Mouse (Mus musculus) midbrain, embryonic 12.5 days (tissue): ENCODE results near the gene Asna1. TPM values are rescaled to one million over a fixed set of nuclear protein-coding genes. Genes with fewer than 3 reads are reported as not detected.

Experiments
- ATAC-seq: fragments of 200-750 bp; cut with Nextera tagmentation; 2 replicates; pipeline ENCODE4 v1.8.0; 2017; ENCODE audit warnings: low read depth, moderate TSS enrichment, moderate library complexity; ENCODE audit not compliant: low FRiP score
- H3K27ac ChIP-seq: fragments of 300-500 bp; sonication (generic); replicated peaks from 2 replicates; pipeline ENCODE4 v1.5.1; 2016; ENCODE audit warnings: mild to moderate bottlenecking
- H3K27me3 ChIP-seq: fragments of 300-500 bp; sonication (generic); 2 replicates; pipeline ENCODE4 v1.6.1; 2016; ENCODE audit warnings: mild to moderate bottlenecking
- H3K36me3 ChIP-seq: fragments of 300-500 bp; sonication (generic); 2 replicates; pipeline ENCODE4 v1.6.1; 2016
- H3K4me1 ChIP-seq: fragments of 300-500 bp; sonication (generic); 2 replicates; pipeline ENCODE4 v1.6.1; 2016
- H3K4me2 ChIP-seq: fragments of 300-500 bp; sonication (generic); replicated peaks from 2 replicates; pipeline ENCODE4 v1.6.1; 2016; ENCODE audit warnings: mild to moderate bottlenecking, moderate library complexity
- H3K4me3 ChIP-seq: fragments of 300-500 bp; sonication (generic); 2 replicates; pipeline ENCODE4 v1.5.1; 2016; ENCODE audit warnings: mild to moderate bottlenecking
- H3K9ac ChIP-seq: fragments of 300-500 bp; sonication (generic); replicated peaks from 2 replicates; pipeline ENCODE4 v1.6.1; 2016; ENCODE audit warnings: mild to moderate bottlenecking, moderate library complexity
- H3K9me3 ChIP-seq: fragments of 300-500 bp; sonication (generic); 2 replicates; pipeline ENCODE4 v1.6.1; 2016; ENCODE audit warnings: mild to moderate bottlenecking
- WGBS: fragments of 180-500 bp; shearing (Covaris S2); methylation state at CpG from one replicate; pipeline ENCODE4 v1.1.7; 2016; 5-methylcytosine and 5-hydroxymethylcytosine counted together
- polyA plus RNA-seq: library from polyadenylated mRNA; unstranded; fragments of >200 nt; fragmentation: Nextera tagmentation; extraction: Ambion mirVana; gene quantifications from 2 replicates; pipeline ENCODE4 v1.2.1, GENCODE M21; 2016

Gene Asna1
- polyA plus RNA-seq, 1 experiment from 2014 or later = 146 TPM

- no peak overlapping the region for H3K27ac ChIP-seq
These were observed 38.6 kb downstream of the Asna1 start for GRCm38 (mm10) chr8:84986379-84986945.

GRCm38 (mm10) chr8:84985684-84986378 lies 39.2 kb downstream of the Asna1 start:
- no peak overlapping the region; the same call in 1 of the 2 replicates for H3K27ac ChIP-seq
- WGBS = 0% methylated on average over 52 of the region's 53 CpGs
- no peak for ATAC-seq
- H3K4me3 ChIP-seq = peak overlapping the region; percentile 51
- H3K9ac ChIP-seq = peak overlapping the region; percentile 51
- H3K36me3 ChIP-seq = no peaks in the 10 kb centered on the region
- peaks cover 83% of the 10 kb centered on the region for H3K27me3 ChIP-seq
- H3K4me2 ChIP-seq = peak overlapping the region; percentile 93
- H3K4me1 ChIP-seq = peaks cover 37% of the 10 kb centered on the region
- no peaks in the 10 kb centered on the region for H3K9me3 ChIP-seq

More at GRCm38 (mm10) chr8:84986379-84986945, 38.6 kb downstream of the Asna1 start:
- no peaks in the 10 kb centered on the region for H3K9me3 ChIP-seq
- peak overlapping the region; percentile 51 for H3K4me3 ChIP-seq
- H3K36me3 ChIP-seq = no peaks in the 10 kb centered on the region
- WGBS = 48% methylated on average over 8 of the region's 8 CpGs
- ATAC-seq = no peak
- H3K27me3 ChIP-seq = peaks cover 78% of the 10 kb centered on the region
- peak overlapping the region; percentile 51; the same call in 1 of the 2 replicates for H3K9ac ChIP-seq
- peak overlapping the region; percentile 93 for H3K4me2 ChIP-seq
- peaks cover 37% of the 10 kb centered on the region for H3K4me1 ChIP-seq

- no peak overlapping the region for H3K27ac ChIP-seq
- H3K9ac ChIP-seq = peak overlapping the region; percentile 51
- under 1% methylated on average over 23 of the region's 23 CpGs for WGBS
- no peaks in the 10 kb centered on the region for H3K36me3 ChIP-seq
- peak overlapping the region; percentile 93 for H3K4me2 ChIP-seq
- peaks cover 41% of the 10 kb centered on the region for H3K4me1 ChIP-seq
- peak overlapping the region; percentile 51 for H3K4me3 ChIP-seq
- peaks cover 90% of the 10 kb centered on the region for H3K27me3 ChIP-seq
- ATAC-seq = no peak
- H3K9me3 ChIP-seq = no peaks in the 10 kb centered on the region
These were observed 39.9 kb downstream of the Asna1 start for GRCm38 (mm10) chr8:84985049-84985683.

GRCm38 (mm10) chr8:84984294-84985048 lies 40.6 kb downstream of the Asna1 start:
- no peak for ATAC-seq
- Histone ChIP-seq H3K27me3 (peaks cover 97% of the 10 kb centered on the region), H3K36me3 (no peaks in the 10 kb centered on the region), H3K9me3 (no peaks in the 10 kb centered on the region), H3K27ac (no peak overlapping the region), H3K9ac (peak overlapping the region; percentile 51; the same call in 1 of the 2 replicates), H3K4me1 (peaks cover 43% of the 10 kb centered on the region), H3K4me2 (peak overlapping the region; percentile 93), H3K4me3 (no peak overlapping the region)
- 13% methylated on average over 16 of the region's 16 CpGs for WGBS

GRCm38 (mm10) chr8:84982499-84983011 lies 42.5 kb downstream of the Asna1 start:
- Histone ChIP-seq H3K9me3 (no peaks in the 10 kb centered on the region), H3K9ac (no peak overlapping the region), H3K4me3 (no peak overlapping the region), H3K4me2 (no peak overlapping the region), H3K36me3 (no peaks in the 10 kb centered on the region), H3K4me1 (peaks cover 57% of the 10 kb centered on the region), H3K27me3 (peaks cover 97% of the 10 kb centered on the region), H3K27ac (no peak overlapping the region)
- ATAC-seq = no peak
- 69% methylated on average over 3 of the region's 3 CpGs for WGBS

GRCm38 (mm10) chr8:84981644-84982498 lies 43.2 kb downstream of the Asna1 start:
- Histone ChIP-seq H3K27ac (no peak overlapping the region), H3K4me2 (no peak overlapping the region), H3K9me3 (no peaks in the 10 kb centered on the region), H3K27me3 (peaks cover 97% of the 10 kb centered on the region), H3K4me1 (peaks cover 64% of the 10 kb centered on the region), H3K36me3 (no peaks in the 10 kb centered on the region), H3K4me3 (no peak overlapping the region), H3K9ac (no peak overlapping the region)
- 82% methylated on average over 15 of the region's 15 CpGs for WGBS
- no peak for ATAC-seq

GRCm38 (mm10) chr8:84980622-84981358 lies 44.3 kb downstream of the Asna1 start:
- Histone ChIP-seq H3K4me1 (peaks cover 65% of the 10 kb centered on the region), H3K9me3 (no peaks in the 10 kb centered on the region), H3K9ac (no peak overlapping the region), H3K27me3 (peaks cover 89% of the 10 kb centered on the region), H3K4me2 (0 out of 2 replicates have a peak overlapping the region, but pooled peaks have one; percentile 12), H3K36me3 (no peaks in the 10 kb centered on the region), H3K4me3 (no peak overlapping the region), H3K27ac (no peak overlapping the region)
- 42% methylated on average over 11 of the region's 11 CpGs for WGBS
- ATAC-seq = no peak

GRCm38 (mm10) chr8:84979599-84980421 lies 45.3 kb downstream of the Asna1 start:
- WGBS = 4% methylated on average over 40 of the region's 42 CpGs
- Histone ChIP-seq H3K27ac (no peak overlapping the region), H3K27me3 (peaks cover 80% of the 10 kb centered on the region)

GRCm38 (mm10) chr8:84978248-84978940 lies 46.7 kb downstream of the Asna1 start, which contains the start of gene Junb:
TSS of gene Junb (minus strand) at chr8:84978718.
- Histone ChIP-seq H3K27me3 (peaks cover 66% of the 10 kb centered on the region), H3K27ac (0 out of 2 replicates have a peak within 1 kb of the TSS, but pooled peaks have one; percentile 20)
- under 1% methylated on average over 63 of the region's 63 CpGs for WGBS

More at GRCm38 (mm10) chr8:84979599-84980421, 45.3 kb downstream of the Asna1 start:
- ATAC-seq = peak; percentile 7; the same call in 1 of the 2 replicates
- H3K4me3 ChIP-seq = peak overlapping the region; percentile 33
- 0 out of 2 replicates have a peak, but pooled peaks cover 4% of the 10 kb centered on the region for H3K36me3 ChIP-seq
- H3K4me1 ChIP-seq = peaks cover 62% of the 10 kb centered on the region
- H3K4me2 ChIP-seq = peak overlapping the region; percentile 98
- H3K9me3 ChIP-seq = no peaks in the 10 kb centered on the region
- peak overlapping the region; percentile 20; the same call in 1 of the 2 replicates for H3K9ac ChIP-seq

More at GRCm38 (mm10) chr8:84978248-84978940, 46.7 kb downstream of the Asna1 start, which contains the start of gene Junb:
- peak within 1 kb of the TSS; percentile 98 for H3K4me2 ChIP-seq
- peak; percentile 32; the same call in 1 of the 2 replicates for ATAC-seq
- peaks cover 58% of the 10 kb centered on the region for H3K4me1 ChIP-seq
- peak within 1 kb of the TSS; percentile 51 for H3K4me3 ChIP-seq
- peak within 1 kb of the TSS; percentile 53 for H3K9ac ChIP-seq
- H3K9me3 ChIP-seq = no peaks in the 10 kb centered on the region
- H3K36me3 ChIP-seq = peaks cover 18% of the 10 kb centered on the region
